Mouse (Mus musculus) spleen, adult 2 months (tissue): ENCODE data around the gene Vamp9. TPM values are rescaled to one million over a fixed set of nuclear protein-coding genes. Genes with fewer than 3 reads are reported as not detected.

ENCODE experiments used
- DNase-seq, 2 experiments: peaks; one replicate each; pipeline versions ENCODE4 v3.0.0 to v3.0.0-alpha.2; 2012 to 2021; ENCODE audit warnings: low spot score in 2 of 2, low read depth in 1 of 2
- H3K27ac ChIP-seq: fragments of 200-500 bp; 2 replicates; pipeline ENCODE4 v1.5.1; 2012; ENCODE audit warnings: low read length, inconsistent platforms; ENCODE audit not compliant: insufficient read depth
- H3K27me3 ChIP-seq: fragments of 200-500 bp; 2 replicates; pipeline ENCODE4 v1.6.1; 2012; ENCODE audit warnings: mild to moderate bottlenecking, moderate library complexity, low read length, inconsistent platforms; ENCODE audit not compliant: control insufficient read depth, insufficient read depth
- H3K36me3 ChIP-seq: fragments of 200-500 bp; 2 replicates; pipeline ENCODE4 v1.6.1; 2012; ENCODE audit warnings: mild to moderate bottlenecking, low read length, inconsistent platforms; ENCODE audit not compliant: control insufficient read depth, insufficient read depth
- H3K4me1 ChIP-seq: fragments of 200-500 bp; 2 replicates; pipeline ENCODE4 v1.6.1; 2011; ENCODE audit warnings: inconsistent platforms; ENCODE audit not compliant: control insufficient read depth, insufficient read depth, insufficient read length
- H3K4me3 ChIP-seq: fragments of 200-500 bp; 2 replicates; pipeline ENCODE4 v1.5.1; 2011; ENCODE audit warnings: mild to moderate bottlenecking, inconsistent platforms; ENCODE audit not compliant: insufficient read depth, insufficient read length; ENCODE audit errors: extremely low read depth
- CTCF ChIP-seq: fragments of 200-500 bp; IDR thresholded peaks from 2 replicates; pipeline ENCODE4 v1.5.1; 2011; ENCODE audit warnings: mild to moderate bottlenecking, inconsistent platforms; ENCODE audit not compliant: insufficient read depth, insufficient read length, insufficient replicate concordance; ENCODE audit errors: extremely low read depth
- POLR2A ChIP-seq: fragments of 200-500 bp; IDR thresholded peaks from 2 replicates; pipeline ENCODE4 v1.6.1; 2011; ENCODE audit warnings: low read depth, low read length, inconsistent platforms
- WGBS: fragments of 180-500 bp; shearing (Covaris S2); methylation state at CpG from one replicate; pipeline ENCODE4 v1.1.7; 2018; 5-methylcytosine and 5-hydroxymethylcytosine counted together
- polyA plus RNA-seq: library from polyadenylated mRNA; depleted of rRNA; stranded (reverse); fragments of >200 nt; gene quantifications from 2 replicates; pipeline ENCODE4 v1.2.3, GENCODE M21; 2012; rRNA removed

The Vamp9 gene
- polyA plus RNA-seq, 1 experiment, result not detected

DNA sequence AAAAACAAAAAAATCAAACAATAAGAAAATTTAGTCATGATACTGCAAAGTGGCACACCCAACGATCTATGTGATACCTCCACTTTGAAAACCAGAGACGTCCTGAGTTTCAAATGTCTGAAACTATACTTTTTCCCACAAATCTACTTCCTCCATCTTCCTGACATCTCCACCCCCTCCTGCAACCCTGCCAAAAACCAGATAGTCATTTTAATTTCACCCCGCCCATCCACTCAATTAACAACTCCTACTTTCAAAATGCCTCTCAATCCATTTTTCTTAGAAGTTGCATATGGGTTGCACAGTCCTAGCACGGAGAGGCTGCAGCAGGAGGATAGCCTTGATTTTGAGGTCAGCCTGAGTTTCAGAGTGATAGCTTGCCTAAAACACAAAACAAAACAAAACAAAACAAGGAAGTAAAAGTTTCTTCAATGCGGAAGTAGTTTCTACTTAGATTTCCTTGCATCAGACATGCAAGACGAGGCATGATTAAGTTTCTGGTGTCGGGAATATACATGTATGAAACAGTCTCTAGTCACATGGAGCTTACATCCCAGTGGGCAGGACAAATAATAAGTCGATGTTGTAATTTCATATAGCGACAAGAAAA is 77.5 kb downstream of the Vamp9 start:
- Histone ChIP-seq H3K36me3 (no peaks in the 10 kb centered on the region), H3K4me3 (no peak overlapping the region), H3K27me3 (no peaks in the 10 kb centered on the region), H3K27ac (peak overlapping the region; percentile 5; the same call in 1 of the 2 replicates), H3K4me1 (peaks cover 5% of the 10 kb centered on the region; the same call in 1 of the 2 replicates)
- no peak for DNase-seq
- WGBS, result 65% methylated on average over 9 of the region's 9 CpGs
- TF ChIP-seq CTCF, result no peak
- no peak for TF ChIP-seq POLR2A

DNA sequence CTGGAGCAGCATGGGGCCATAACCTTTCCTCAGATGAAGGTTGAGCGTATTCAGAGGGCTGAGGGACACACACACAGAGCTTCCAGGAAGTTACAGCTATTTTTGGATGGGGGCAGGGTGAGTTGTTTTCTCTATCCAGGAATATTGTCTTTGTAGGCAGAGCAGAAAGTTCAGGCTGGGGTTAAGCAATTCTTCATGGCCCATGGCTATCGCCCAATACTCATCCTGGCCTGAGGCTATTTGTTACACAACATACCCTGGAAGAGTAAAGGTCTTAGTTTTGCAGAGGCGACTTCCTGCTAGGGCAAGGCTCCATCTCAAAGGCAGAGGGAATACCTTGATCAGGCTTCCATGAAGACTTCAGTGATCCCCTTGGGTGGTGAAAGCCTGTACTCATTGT is 88.1 kb downstream of the Vamp9 start:
- no peaks in the 10 kb centered on the region for H3K4me1 ChIP-seq
- no peaks in the 10 kb centered on the region for H3K27me3 ChIP-seq
- H3K36me3 ChIP-seq, result no peaks in the 10 kb centered on the region
- TF ChIP-seq POLR2A, result no peak
- no peak for TF ChIP-seq CTCF
- H3K27ac ChIP-seq, result no peak overlapping the region
- no peak for DNase-seq
- H3K4me3 ChIP-seq, result no peak overlapping the region
- 86% methylated on average over 3 of the region's 3 CpGs for WGBS

DNA sequence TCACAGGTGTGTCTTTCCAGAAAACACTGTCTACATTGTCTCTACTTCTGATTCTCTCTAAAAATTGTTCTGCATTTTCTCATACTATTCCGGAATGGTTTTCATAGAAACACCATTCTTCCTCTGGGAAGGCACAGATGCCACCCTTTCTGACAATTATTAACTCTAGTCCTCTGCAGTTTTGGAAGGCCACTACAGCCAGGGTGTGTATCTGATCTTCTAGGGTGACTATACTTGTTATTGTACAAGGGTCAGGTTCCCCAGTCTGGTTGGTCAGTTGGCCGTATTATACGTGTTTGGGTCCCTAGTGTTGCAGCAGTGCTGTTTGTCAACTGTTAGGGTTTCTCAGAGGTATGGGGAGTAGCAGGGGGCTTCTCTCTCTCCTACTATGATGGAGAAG is 88.6 kb downstream of the Vamp9 start:
- H3K36me3 ChIP-seq, result no peaks in the 10 kb centered on the region
- no peaks in the 10 kb centered on the region for H3K4me1 ChIP-seq
- WGBS, result 94% methylated on average over 3 of the region's 3 CpGs
- DNase-seq, result no peak
- TF ChIP-seq CTCF, result no peak
- no peak for TF ChIP-seq POLR2A
- H3K27me3 ChIP-seq, result no peaks in the 10 kb centered on the region
- no peak overlapping the region for H3K4me3 ChIP-seq
- no peak overlapping the region for H3K27ac ChIP-seq

DNA sequence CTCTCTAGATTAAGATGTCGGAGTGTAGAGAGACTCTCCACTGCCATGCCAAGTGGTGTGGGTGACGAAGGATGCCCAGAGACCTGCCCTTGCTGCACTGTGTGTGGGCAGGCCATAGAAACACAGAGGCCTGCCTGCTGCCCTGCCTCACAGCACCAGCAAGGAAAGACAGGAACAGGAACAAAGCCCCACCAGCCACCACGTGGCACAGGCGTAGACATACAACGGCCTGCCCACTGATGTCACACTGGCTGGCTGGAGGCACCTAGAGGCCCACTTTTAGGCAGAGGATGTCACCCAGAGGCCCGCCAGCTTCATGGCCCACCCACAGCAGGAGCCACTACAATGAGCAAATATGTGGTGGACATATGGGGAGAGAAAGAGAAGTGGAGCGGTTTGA is 94.0 kb downstream of the Vamp9 start:
- Histone ChIP-seq H3K4me3 (no peak overlapping the region), H3K27ac (no peak overlapping the region), H3K4me1 (no peaks in the 10 kb centered on the region), H3K27me3 (no peaks in the 10 kb centered on the region), H3K36me3 (no peaks in the 10 kb centered on the region)
- TF ChIP-seq CTCF (no peak), POLR2A (no peak)
- 70% methylated on average over 7 of the region's 7 CpGs for WGBS
- no peak for DNase-seq

DNA sequence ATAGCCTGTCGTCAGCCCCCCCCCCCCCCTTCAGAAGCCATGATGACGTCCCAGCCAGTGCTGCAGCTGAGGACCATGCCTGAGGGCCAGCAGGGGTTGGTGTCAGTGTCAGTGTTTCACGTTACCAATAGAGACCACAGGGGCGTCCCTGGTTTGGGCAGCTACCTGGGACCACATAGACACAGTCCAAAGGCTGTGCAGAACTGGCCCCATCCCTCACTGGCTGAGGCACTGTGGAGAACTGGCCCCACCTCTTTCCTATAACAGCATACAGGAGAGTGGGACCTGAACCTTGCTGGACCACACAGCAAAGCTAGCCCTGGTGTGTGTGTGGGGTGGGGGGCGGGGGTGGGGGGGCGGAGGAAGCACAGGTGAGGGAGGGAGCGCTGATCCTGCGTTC is 94.4 kb downstream of the Vamp9 start:
- Histone ChIP-seq H3K36me3 (no peaks in the 10 kb centered on the region), H3K4me3 (no peak overlapping the region), H3K27ac (no peak overlapping the region), H3K27me3 (no peaks in the 10 kb centered on the region), H3K4me1 (no peaks in the 10 kb centered on the region)
- no peak for DNase-seq
- 83% methylated on average over 8 of the region's 8 CpGs for WGBS
- no peak for TF ChIP-seq CTCF
- no peak for TF ChIP-seq POLR2A

Other genes with a start within 250 kb of the Vamp9 start
- 13.9 and 15.1 TPM in 2 replicates for gene Rasgef1b, start 177.2 kb upstream of the Vamp9 start, polyA plus RNA-seq
- 78.3 and 91.9 TPM in 2 replicates for gene Hnrnpd, start 72.7 kb downstream of the Vamp9 start, polyA plus RNA-seq
- 2.2 and 2.4 TPM in 2 replicates for gene 4930524J08Rik, start 72.8 kb downstream of the Vamp9 start, polyA plus RNA-seq
- gene Hnrnpdl, start 133.4 kb downstream of the Vamp9 start, polyA plus RNA-seq, result 67.7 and 74.8 TPM in 2 replicates
- gene Enoph1, start 133.7 kb downstream of the Vamp9 start, polyA plus RNA-seq, result 20.6 and 24.6 TPM in 2 replicates